Mouse (Mus musculus) myocyte (in vitro differentiated cells): ENCODE data around the gene Lgi1.

Source experiments
- POLR2A ChIP-seq: IDR thresholded peaks from one replicate; pipeline ENCODE4 v1.6.1; 2011; ENCODE audit warnings: low read depth, mild to moderate bottlenecking, control low read depth, moderate library complexity; ENCODE audit not compliant: insufficient read length
- TCF12 ChIP-seq: IDR thresholded peaks from one replicate; pipeline ENCODE4 v1.6.1; 2011; ENCODE audit warnings: mild to moderate bottlenecking, control low read depth; ENCODE audit not compliant: poor library complexity, insufficient read depth, severe bottlenecking

GRCm38 (mm10) chr19:38332245-38332644, 67.9 kb downstream of the Lgi1 start:
- TF ChIP-seq POLR2A (no peak), TCF12 (no peak)
